Mouse (Mus musculus) frontal cortex, postnatal 36 days (tissue): ENCODE measurements around the gene Gm10220.
"Not testable (repeated sequence)": the region's sequence is repeated elsewhere in the genome, so short reads cannot be mapped to it uniquely, and the experiment has no call there.

Experiments used
- DNase-seq, 2 experiments: peaks; one replicate each; pipeline ENCODE4 v3.0.0; 2022; ENCODE audit warnings: low spot score in 2 of 2

Gene Gm10220

DNA sequence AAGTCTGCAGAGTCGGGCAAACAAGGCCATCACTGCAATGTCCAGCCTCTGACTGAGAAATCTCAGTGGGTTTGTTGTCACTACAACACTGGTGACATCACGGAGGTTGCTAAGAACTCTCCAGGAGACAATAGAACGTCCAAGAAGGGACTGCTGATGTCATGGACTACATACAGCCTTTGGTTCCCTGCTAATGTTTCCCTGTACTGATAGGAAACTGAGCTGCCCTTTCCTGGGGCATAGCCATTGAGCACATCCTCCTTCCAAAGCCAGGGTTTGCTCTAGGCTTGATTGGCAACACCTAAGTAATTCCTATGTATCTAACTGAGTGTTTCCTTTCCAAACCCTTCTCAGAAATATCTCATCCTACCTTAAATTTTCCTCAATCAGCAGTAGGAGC, at the start of gene Gm10220:
Gene Gm10220 (minus strand): TSS at position 101 of the 400 bp plus-strand sequence.
- DNase-seq = not testable (repeated sequence)

- no peak for DNase-seq
These were observed 48.6 kb upstream of the Gm10220 start for GRCm38 (mm10) chr5:26169855-26170254.

DNA sequence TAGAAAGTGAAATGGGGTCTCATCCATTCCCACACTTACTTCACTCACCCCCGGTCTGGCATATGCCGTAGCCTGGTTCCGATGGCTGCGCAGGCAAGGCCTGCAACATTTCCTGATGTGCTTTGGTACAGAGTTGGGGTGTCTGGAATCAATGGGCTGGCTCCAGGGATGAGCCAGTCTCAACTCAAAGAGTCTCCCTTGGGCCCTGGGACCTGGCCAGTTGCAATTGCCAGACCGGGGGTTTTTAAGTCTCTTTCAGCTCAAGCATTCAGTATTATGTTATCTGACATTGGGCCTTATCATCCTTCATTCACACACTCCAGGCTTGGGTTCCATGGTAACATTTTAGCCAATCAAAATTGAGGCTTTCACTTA, 44.6 kb upstream of the Gm10220 start:
- no peak for DNase-seq

DNA sequence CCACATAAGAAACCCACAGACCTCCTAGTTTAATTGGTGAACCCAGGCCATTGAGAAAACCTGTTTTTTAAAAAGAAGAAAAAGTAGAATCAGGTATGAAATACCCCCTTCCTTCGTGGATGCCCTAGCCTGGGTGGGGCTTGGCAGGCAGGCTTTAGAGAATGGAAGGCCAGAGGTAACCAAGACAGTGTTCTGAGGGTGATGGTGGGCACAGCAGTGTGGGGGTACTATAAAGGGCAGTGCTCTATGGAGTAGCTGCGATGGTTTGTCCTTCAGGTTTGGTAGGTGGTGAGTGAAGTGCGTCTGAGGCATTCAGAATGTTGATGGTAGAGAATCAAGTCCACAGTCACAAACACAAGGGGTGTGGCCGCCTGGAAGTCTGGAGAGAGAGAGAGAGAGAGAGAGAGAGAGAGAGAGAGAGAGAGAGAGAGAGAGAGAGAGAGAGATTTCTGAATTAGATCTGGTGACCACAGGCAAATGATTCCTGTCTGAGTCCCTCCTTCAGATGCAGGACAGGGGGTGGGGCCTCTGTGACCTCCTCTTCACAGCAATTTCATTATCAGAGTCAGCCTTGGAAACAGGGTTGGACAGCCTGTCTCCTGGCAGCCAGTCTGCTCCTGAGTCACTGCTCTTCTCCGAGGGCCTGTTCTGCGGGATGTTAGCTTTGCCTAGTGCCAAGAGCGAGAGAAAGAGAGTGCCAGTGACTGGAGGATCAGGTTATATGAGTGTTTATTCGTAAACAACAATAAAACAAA, 44.0 kb upstream of the Gm10220 start:
- no peak for DNase-seq

GRCm38 (mm10) chr5:26157396-26158170, 36.4 kb upstream of the Gm10220 start:
- no peak for DNase-seq

DNA sequence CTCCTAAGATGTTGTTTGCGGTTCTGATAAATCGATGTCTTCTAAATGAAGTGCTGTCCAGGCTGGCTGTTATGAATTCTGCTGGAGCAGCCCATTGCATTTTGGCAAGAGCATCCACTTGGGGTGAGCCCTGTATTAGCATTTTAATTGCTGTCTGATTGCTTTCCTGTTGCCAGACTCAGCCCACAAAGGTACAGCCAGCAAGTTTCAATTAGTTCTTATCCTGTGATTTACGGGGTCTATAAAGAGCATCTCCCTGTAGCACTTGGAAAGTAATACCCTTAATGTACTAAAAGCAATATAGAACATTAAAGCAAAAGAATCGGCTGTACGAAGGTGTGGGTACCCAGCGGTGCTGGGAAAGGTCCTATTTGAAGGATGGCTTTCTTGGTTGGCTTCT, 21.7 kb upstream of the Gm10220 start:
- DNase-seq = no peak

DNA sequence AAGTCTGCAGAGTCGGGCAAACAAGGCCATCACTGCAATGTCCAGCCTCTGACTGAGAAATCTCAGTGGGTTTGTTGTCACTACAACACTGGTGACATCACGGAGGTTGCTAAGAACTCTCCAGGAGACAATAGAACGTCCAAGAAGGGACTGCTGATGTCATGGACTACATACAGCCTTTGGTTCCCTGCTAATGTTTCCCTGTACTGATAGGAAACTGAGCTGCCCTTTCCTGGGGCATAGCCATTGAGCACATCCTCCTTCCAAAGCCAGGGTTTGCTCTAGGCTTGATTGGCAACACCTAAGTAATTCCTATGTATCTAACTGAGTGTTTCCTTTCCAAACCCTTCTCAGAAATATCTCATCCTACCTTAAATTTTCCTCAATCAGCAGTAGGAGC, 16.0 kb downstream of the Gm10220 start, which contains the start of gene 5031410I06Rik:
Gene 5031410I06Rik (minus strand): TSS at position 101 of the 400 bp plus-strand sequence.
- DNase-seq = not testable (repeated sequence)

DNA sequence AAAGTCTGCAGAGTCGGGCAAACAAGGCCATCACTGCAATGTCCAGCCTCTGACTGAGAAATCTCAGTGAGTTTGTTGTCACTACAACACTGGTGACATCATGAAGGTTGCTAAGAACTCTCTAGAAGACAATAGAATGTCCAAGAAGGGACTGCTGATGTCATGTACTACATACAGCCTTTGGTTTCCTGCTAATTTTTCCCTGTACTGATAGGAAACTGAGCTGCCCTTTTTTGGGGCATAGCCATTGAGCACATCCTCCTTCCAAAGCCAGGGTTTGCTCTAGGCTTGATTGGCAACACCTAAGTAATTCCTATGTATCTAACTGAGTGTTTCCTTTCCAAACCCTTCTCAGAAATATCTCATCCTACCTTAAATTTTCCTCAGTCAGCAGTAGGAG, 32.0 kb downstream of the Gm10220 start, which contains the start of gene Gm10471:
Gene Gm10471 (minus strand): TSS at position 101 of the 400 bp plus-strand sequence.
- not testable (repeated sequence) for DNase-seq

GRCm38 (mm10) chr5:26079023-26079422, 42.2 kb downstream of the Gm10220 start:
- not testable (repeated sequence) for DNase-seq

DNA sequence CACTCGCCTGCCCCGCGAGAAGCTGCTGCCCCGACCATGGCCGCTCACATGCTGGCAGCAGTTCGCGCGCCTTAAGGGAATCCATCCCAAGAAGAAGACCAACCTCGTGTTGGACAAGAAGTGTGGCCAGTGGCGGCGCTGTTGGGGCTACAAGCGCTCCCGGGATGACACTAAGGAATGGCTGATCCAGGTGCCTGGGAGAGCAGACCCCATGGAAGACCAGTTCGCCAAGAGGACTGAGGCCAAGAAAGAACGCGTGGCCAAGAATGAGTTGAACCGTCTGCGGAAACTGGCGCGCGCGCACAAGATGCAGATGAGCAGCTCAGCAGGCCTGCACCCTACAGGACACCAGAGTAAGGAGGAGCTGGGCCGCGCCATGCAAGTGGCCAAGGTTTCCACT, 50.5 kb downstream of the Gm10220 start:
- DNase-seq = no peak
